ENCODE assay signal across 23 mouse cellular contexts in the genomic region with DNA sequence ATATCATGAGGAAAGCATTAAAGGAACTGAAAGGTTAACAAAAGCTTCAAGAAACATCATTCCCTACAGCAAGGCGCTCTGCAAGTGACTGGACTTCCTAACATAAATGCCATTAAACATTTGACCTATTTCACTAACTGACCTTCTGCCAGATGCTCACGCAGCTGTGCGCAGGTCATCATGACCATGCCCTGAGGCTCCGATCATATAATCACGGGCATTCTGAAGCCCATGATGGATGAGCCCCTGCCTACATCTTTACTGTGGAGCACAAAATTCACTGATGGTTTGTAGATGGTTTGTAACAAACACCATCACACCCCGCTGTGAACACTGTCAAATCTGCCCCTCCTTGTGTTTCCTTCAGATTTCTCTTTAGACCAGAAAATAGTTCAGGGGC.
DNase-seq lines count a peak whose midpoint lies in the region; ATAC-seq lines count a peak whose summit lies in the region.
"Had no signal": no experiment of that assay in that cellular context is flagged by ENCODE, and none has a peak within 500 bp of the region (broad histone marks: within the 10 kb centered on the region; RNA-seq: fewer than 3 reads in every experiment).

No protein-coding gene starts in this region.

- no peak overlapping the region for H3K27ac ChIP-seq in neural tube, embryonic 15.5 days (replicated peaks)
- H3K27ac ChIP-seq in neural tube, embryonic 11.5 days (ENCODE audit: low read depth, low read length): no peak overlapping the region
- H3K27ac ChIP-seq: embryonic facial prominence, embryonic 15.5 days; forebrain, embryonic 10.5 days; gastrocnemius, adult 2 months; hindbrain, embryonic 14.5 days; intestine, embryonic 15.5 days had no signal

- DNase-seq in embryo, embryonic 10 days (ENCODE audit: low spot score): peak; percentile 54
- no peak for DNase-seq in embryo, embryonic 9.5 days (ENCODE audit: extremely low spot score)
- DNase-seq in neural tube, embryonic 10.5 days (ENCODE audit: extremely low spot score, low spot score): peak; percentile 28
- peak; percentile 18 for DNase-seq in neural tube, embryonic 11.5 days (ENCODE audit: low spot score)
- no peak for DNase-seq in adrenal gland, adult 2 months
- no peak for DNase-seq in frontal cortex, postnatal 25 days (ENCODE audit: low spot score in 2 of 2)
- DNase-seq: adrenal gland, postnatal 10 days; B cell, adult 2 months; cerebellum, adult 2 months; cerebellum, postnatal 10 days; gastrocnemius, adult 2 months; gastrocnemius, postnatal 25 days; heart, postnatal 10 days; heart, postnatal 4 days had no signal

- no peaks in the 10 kb centered on the region for H3K36me3 ChIP-seq in neural tube, embryonic 15.5 days
- H3K36me3 ChIP-seq in neural tube, embryonic 11.5 days (ENCODE audit: control insufficient read depth, insufficient read depth, low read length): no peaks in the 10 kb centered on the region
- H3K36me3 ChIP-seq: embryonic facial prominence, embryonic 15.5 days; forebrain, embryonic 10.5 days; G1E; intestine, embryonic 15.5 days had no signal

- no peak overlapping the region for H3K9ac ChIP-seq in neural tube, embryonic 15.5 days (replicated peaks)
- no peak overlapping the region for H3K9ac ChIP-seq in neural tube, embryonic 11.5 days (ENCODE audit: low read length)
- H3K9ac ChIP-seq: embryonic facial prominence, embryonic 15.5 days; hindbrain, embryonic 14.5 days; intestine, embryonic 15.5 days had no signal

- no peak overlapping the region for H3K4me2 ChIP-seq in neural tube, embryonic 15.5 days
- no peak overlapping the region for H3K4me2 ChIP-seq in neural tube, embryonic 11.5 days (ENCODE audit: low read depth)
- H3K4me2 ChIP-seq: embryonic facial prominence, embryonic 15.5 days; hindbrain, embryonic 14.5 days; intestine, embryonic 15.5 days had no signal

- WGBS in neural tube, embryonic 15.5 days: 74% methylated on average over 6 of the region's 6 CpGs
- 42% methylated on average over 6 of the region's 6 CpGs for WGBS in neural tube, embryonic 11.5 days

- H3K27me3 ChIP-seq in neural tube, embryonic 15.5 days (replicated peaks): no peaks in the 10 kb centered on the region
- H3K27me3 ChIP-seq in neural tube, embryonic 11.5 days (ENCODE audit: control insufficient read depth, insufficient read depth, low read length): no peaks in the 10 kb centered on the region
- H3K27me3 ChIP-seq: embryonic facial prominence, embryonic 15.5 days; intestine, embryonic 15.5 days had no signal

- 0 out of 2 replicates have a peak, but pooled peaks cover 2% of the 10 kb centered on the region for H3K9me3 ChIP-seq in neural tube, embryonic 15.5 days (replicated peaks)
- H3K9me3 ChIP-seq in neural tube, embryonic 11.5 days (ENCODE audit: control insufficient read depth, low read length): no peaks in the 10 kb centered on the region
- H3K9me3 ChIP-seq: embryonic facial prominence, embryonic 15.5 days; G1E; intestine, embryonic 15.5 days had no signal

- no peak overlapping the region for H3K4me3 ChIP-seq in neural tube, embryonic 15.5 days (replicated peaks)
- H3K4me3 ChIP-seq in neural tube, embryonic 11.5 days (ENCODE audit: low read depth, low read length): no peak overlapping the region
- H3K4me3 ChIP-seq: embryonic facial prominence, embryonic 15.5 days; erythroblast, embryonic 14.5 days; forebrain, embryonic 10.5 days; gastrocnemius, adult 2 months; intestine, embryonic 15.5 days had no signal

- no peak for ATAC-seq in neural tube, embryonic 15.5 days (ENCODE audit: low FRiP score)
- ATAC-seq in neural tube, embryonic 11.5 days (ENCODE audit: insufficient read depth, low FRiP score, low TSS enrichment): no peak
- ATAC-seq: CD4-positive, CD25-positive, alpha-beta regulatory T cell, adult 4 months; forebrain, embryonic 16.5 days; intestine, embryonic 15.5 days had no signal

- peaks cover 8% of the 10 kb centered on the region; the same call in 1 of the 2 replicates for H3K4me1 ChIP-seq in neural tube, embryonic 15.5 days
- no peaks in the 10 kb centered on the region; the same call in 1 of the 2 replicates for H3K4me1 ChIP-seq in neural tube, embryonic 11.5 days (ENCODE audit: control insufficient read depth, insufficient read depth, low read length)
- H3K4me1 ChIP-seq: embryonic facial prominence, embryonic 15.5 days; intestine, embryonic 15.5 days had no signal

Comparison
In these comparisons a context has a peak if more than half of its experiments do, and no peak if none do; other contexts are left out.
1. DNase-seq: peak in embryo, embryonic 10 days (single experiment), neural tube, embryonic 10.5 days (single experiment) and neural tube, embryonic 11.5 days (single experiment); none in embryo, embryonic 9.5 days (single experiment), adrenal gland, adult 2 months (single experiment) and frontal cortex, postnatal 25 days (0 of 2).